Mouse (Mus musculus): ENCODE data around the gene Tomm5. TPM values are rescaled to one million over a fixed set of nuclear protein-coding genes. Genes with fewer than 3 reads are reported as not detected.
"Not testable (repeated sequence)": the region's sequence is repeated elsewhere in the genome, so short reads cannot be mapped to it uniquely, and the experiment has no call there.

Gene Tomm5
- polyA plus RNA-seq, 1 experiment from 2014 or later: 151 TPM

DNA sequence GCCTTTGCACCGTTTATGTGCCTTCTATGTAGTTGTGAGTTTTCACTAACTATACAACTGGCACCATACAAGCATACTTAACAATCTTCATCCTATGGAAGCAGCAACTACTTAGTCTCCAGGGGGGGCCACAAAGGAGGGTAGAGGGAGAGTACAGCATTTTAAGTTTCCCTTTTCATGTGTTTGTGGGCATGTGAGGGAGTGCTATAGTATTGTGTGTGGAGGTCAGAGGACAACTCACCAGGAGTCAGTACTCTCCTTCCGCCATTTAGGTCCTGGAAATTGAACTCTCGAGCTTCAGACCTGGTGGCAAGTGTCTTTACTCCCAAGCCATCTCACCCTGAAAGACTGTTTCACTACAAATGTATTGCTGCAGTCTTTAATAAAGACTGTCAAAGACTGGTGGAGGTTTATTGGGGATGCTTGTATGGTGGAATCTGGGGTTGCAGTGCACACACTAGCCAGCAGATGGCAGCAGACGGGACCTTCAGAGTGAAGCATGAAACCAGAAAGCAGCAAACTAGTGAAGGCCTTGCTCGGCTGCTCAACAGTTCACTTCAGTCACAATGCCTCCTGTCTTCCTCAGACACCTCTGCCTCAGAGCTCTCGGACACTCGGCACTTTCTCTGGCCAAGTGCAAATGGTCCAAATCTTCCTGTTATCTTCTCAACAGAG, 10.6 kb downstream of the Tomm5 start:
- ATAC-seq (no peak), DNase-seq (ENCODE audit: low spot score) (peak; percentile 72)
- WGBS: 25% methylated on average over 7 of the region's 7 CpGs
- H3K9me3 ChIP-seq (ENCODE audit: low read length): no peaks in the 10 kb centered on the region
- H3K4me1 ChIP-seq (ENCODE audit: insufficient read depth, low read depth, low read length): no peaks in the 10 kb centered on the region
- H3K27ac ChIP-seq (ENCODE audit: low read length): no peak overlapping the region
- no peak overlapping the region for H3K4me2 ChIP-seq (replicated peaks; ENCODE audit: low read depth, low read length)
- H3K4me3 ChIP-seq (ENCODE audit: low read depth, low read length): no peak overlapping the region
- H3K36me3 ChIP-seq (ENCODE audit: insufficient read depth, low read length): no peaks in the 10 kb centered on the region
- H3K9ac ChIP-seq (replicated peaks; ENCODE audit: low read depth): no peak overlapping the region
- TF ChIP-seq EP300 (IDR thresholded peaks at IDR 0.05) (no peak), CTCF (IDR thresholded peaks at IDR 0.05) (peak; percentile 93)
- H3K27me3 ChIP-seq (replicated peaks; ENCODE audit: insufficient read depth, low read length): no peaks in the 10 kb centered on the region

DNA sequence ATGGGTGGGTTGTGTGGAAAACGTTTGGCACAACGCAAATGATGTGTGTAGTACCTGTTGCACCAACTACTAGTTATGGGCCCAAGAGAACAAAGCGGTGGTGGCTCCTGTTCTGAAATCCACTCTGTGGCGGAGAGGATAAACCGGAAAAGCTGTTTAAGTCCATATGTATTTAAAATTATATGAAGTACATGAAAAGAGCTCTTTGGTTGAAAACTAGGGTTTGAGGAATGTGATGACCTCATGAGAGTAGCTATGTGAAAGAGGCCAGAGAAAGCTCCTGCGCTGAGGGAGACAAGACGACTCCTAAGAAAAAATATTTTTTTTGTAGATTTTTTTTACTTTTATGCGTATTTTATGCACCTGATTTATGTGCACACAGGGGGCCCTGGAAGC, 23.0 kb downstream of the Tomm5 start:
- H3K9ac ChIP-seq (replicated peaks; ENCODE audit: low read depth): no peak overlapping the region
- no peaks in the 10 kb centered on the region for H3K9me3 ChIP-seq (ENCODE audit: low read length)
- peak; percentile 36 for ATAC-seq
- H3K27me3 ChIP-seq (replicated peaks; ENCODE audit: insufficient read depth, low read length): no peaks in the 10 kb centered on the region
- peak overlapping the region; percentile 76 for H3K4me3 ChIP-seq (ENCODE audit: low read depth, low read length)
- TF ChIP-seq EP300 (IDR thresholded peaks at IDR 0.05): no peak
- no peak for TF ChIP-seq CTCF (IDR thresholded peaks at IDR 0.05)
- 26% methylated on average over 8 of the region's 8 CpGs for WGBS
- no peaks in the 10 kb centered on the region for H3K36me3 ChIP-seq (ENCODE audit: insufficient read depth, low read length)
- peak; percentile 72 for DNase-seq (ENCODE audit: low spot score)
- no peaks in the 10 kb centered on the region; the same call in 1 of the 2 replicates for H3K4me1 ChIP-seq (ENCODE audit: insufficient read depth, low read depth, low read length)
- peak overlapping the region; percentile 20; the same call in 1 of the 2 replicates for H3K27ac ChIP-seq (ENCODE audit: low read length)
- H3K4me2 ChIP-seq (replicated peaks; ENCODE audit: low read depth, low read length): peak overlapping the region; percentile 99

DNA sequence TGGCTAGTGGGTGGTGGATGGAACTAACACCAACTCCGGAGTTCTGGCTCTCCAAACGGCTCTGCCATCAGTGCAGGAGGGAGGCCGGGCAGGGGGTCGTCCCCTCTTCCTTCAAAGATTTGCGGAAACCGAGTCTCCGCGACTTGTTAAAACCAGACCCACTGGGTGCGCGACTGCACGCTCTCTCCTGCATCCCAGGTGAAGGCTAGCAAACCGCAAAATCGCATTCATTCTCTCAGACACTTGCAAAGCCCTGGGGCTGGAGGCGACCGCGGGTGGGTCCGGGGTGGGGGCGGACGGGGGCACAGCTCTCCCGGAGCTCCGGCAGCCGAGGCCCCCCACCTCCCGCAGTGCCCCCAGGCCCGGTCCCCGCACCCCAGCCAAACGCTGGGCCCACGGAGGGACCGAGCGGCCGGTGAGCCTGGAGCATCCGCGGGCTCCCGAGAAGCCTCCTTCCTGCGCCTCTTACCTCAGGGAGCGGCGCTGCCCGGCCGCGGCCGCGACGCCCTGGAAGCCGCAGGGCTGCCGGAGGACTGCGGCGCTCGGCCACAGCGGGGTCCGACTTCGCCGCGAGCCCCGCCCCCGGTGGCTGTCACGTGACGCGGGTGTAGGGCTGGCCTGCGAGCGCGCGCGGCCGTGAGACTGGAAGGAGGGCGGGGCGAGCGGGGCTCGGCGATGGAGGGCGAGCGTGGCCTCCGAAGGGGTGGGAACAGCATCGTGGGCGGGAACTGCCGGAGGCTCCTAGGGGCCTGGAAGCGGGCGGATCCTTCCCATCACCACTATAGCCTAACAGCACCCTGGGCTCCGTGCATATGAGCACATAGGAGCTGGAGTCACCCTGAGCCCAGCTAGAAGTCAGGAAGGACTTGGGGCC, 23.7 kb downstream of the Tomm5 start, which contains the start of gene Fbxo10:
Gene Fbxo10, minus strand, starts transcription at position 584 of the 874 bp plus-strand sequence.
- no peaks in the 10 kb centered on the region for H3K36me3 ChIP-seq (ENCODE audit: insufficient read depth, low read length)
- peak within 1 kb of the TSS; percentile 99 for H3K4me2 ChIP-seq (replicated peaks; ENCODE audit: low read depth, low read length)
- peak within 1 kb of the TSS; percentile 74 for H3K9ac ChIP-seq (replicated peaks; ENCODE audit: low read depth)
- under 1% methylated on average over 68 of the region's 77 CpGs for WGBS
- no peaks in the 10 kb centered on the region for H3K27me3 ChIP-seq (replicated peaks; ENCODE audit: insufficient read depth, low read length)
- no peaks in the 10 kb centered on the region; the same call in 1 of the 2 replicates for H3K4me1 ChIP-seq (ENCODE audit: insufficient read depth, low read depth, low read length)
- TF ChIP-seq CTCF (IDR thresholded peaks at IDR 0.05) (no peak), EP300 (IDR thresholded peaks at IDR 0.05) (no peak)
- peak within 1 kb of the TSS; percentile 76 for H3K4me3 ChIP-seq (ENCODE audit: low read depth, low read length)
- H3K9me3 ChIP-seq (ENCODE audit: low read length): no peaks in the 10 kb centered on the region
- peak within 1 kb of the TSS; percentile 74 for H3K27ac ChIP-seq (ENCODE audit: low read length)
- peak; percentile 97 for ATAC-seq
- DNase-seq (ENCODE audit: low spot score): peak; percentile 98

DNA sequence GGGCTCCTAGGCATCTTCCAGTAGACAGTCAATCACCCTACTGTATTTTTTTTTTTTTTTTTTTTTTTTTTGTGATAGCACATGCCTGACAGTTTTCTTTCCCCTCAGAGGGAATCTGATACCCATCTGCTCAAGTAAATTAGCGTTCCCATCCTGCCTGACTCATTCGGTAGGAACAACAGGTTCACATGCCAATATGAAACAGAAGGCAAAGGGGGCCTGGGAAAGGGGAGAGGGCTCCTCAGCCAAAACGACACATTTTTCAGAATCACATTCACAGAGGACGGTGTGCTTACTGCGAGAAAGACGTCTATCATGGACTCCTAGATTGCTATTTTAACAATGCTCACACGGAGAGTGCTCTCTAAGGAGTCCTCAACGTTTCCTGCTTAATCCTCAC, 24.4 kb downstream of the Tomm5 start:
- WGBS: 5% methylated on average over 8 of the region's 8 CpGs
- H3K27ac ChIP-seq (ENCODE audit: low read length): no peak overlapping the region

DNA sequence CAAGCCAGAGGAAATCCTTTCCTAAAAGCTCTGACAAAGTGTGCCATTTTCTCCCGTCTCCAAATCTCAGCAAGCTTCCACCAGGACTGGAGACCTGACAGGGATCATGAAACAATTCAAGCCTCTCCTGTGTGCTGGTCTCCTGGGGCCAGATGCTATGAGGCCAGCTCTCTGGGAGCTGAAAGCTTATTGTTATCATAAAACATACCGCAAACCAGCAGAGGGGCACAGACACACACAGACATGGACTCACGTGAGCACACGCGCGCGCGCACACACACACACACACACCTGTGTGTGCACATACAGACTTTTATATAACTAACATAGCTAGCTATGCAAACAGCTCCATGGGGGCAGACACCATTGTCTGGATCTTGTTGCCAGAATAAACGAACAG, 25.0 kb downstream of the Tomm5 start:
- H3K27me3 ChIP-seq (replicated peaks; ENCODE audit: insufficient read depth, low read length): no peaks in the 10 kb centered on the region
- DNase-seq (ENCODE audit: low spot score): no peak
- H3K27ac ChIP-seq (ENCODE audit: low read length): no peak overlapping the region
- no peak overlapping the region for H3K4me2 ChIP-seq (replicated peaks; ENCODE audit: low read depth, low read length)
- no peaks in the 10 kb centered on the region for H3K36me3 ChIP-seq (ENCODE audit: insufficient read depth, low read length)
- TF ChIP-seq CTCF (IDR thresholded peaks at IDR 0.05) (no peak), EP300 (IDR thresholded peaks at IDR 0.05) (no peak)
- no peaks in the 10 kb centered on the region for H3K9me3 ChIP-seq (ENCODE audit: low read length)
- no peak for ATAC-seq
- 75% methylated on average over 9 of the region's 9 CpGs for WGBS
- H3K9ac ChIP-seq (replicated peaks; ENCODE audit: low read depth): no peak overlapping the region
- H3K4me3 ChIP-seq (ENCODE audit: low read depth, low read length): no peak overlapping the region
- H3K4me1 ChIP-seq (ENCODE audit: insufficient read depth, low read depth, low read length): no peaks in the 10 kb centered on the region; the same call in 1 of the 2 replicates

More for the DNA sequence above, 24.4 kb downstream of the Tomm5 start:
- H3K27me3 ChIP-seq (replicated peaks; ENCODE audit: insufficient read depth, low read length): no peaks in the 10 kb centered on the region
- DNase-seq (ENCODE audit: low spot score): peak; percentile 10
- H3K4me2 ChIP-seq (replicated peaks; ENCODE audit: low read depth, low read length): peak overlapping the region; percentile 99
- no peaks in the 10 kb centered on the region; the same call in 1 of the 2 replicates for H3K4me1 ChIP-seq (ENCODE audit: insufficient read depth, low read depth, low read length)
- no peaks in the 10 kb centered on the region for H3K9me3 ChIP-seq (ENCODE audit: low read length)
- no peaks in the 10 kb centered on the region for H3K36me3 ChIP-seq (ENCODE audit: insufficient read depth, low read length)
- TF ChIP-seq CTCF (IDR thresholded peaks at IDR 0.05): no peak
- no peak for TF ChIP-seq EP300 (IDR thresholded peaks at IDR 0.05)
- H3K4me3 ChIP-seq (ENCODE audit: low read depth, low read length): peak overlapping the region; percentile 76
- ATAC-seq: no peak
- peak overlapping the region; percentile 74; the same call in 1 of the 2 replicates for H3K9ac ChIP-seq (replicated peaks; ENCODE audit: low read depth)

DNA sequence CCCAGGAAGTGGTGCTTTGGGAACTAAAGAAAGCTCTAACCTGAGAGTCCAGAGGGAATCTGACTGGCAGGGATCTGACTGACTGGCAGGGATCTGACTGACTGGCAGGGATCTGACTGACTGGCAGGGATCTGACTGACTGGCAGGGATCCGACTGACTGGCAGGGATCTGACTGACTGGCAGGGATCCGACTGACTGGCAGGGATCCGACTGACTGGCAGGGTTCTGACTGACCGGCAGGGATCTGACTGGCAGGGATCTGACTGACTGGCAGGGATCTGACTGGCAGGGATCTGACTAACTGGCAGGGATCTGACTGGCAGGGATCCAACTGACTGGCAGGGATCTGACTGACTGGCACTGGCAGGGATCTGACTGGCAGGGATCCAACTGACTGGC, 26.9 kb downstream of the Tomm5 start:
- not testable (repeated sequence) for DNase-seq (ENCODE audit: low spot score); H3K4me2 ChIP-seq (replicated peaks; ENCODE audit: low read depth, low read length); H3K4me3 ChIP-seq (ENCODE audit: low read depth, low read length); H3K4me1 ChIP-seq (ENCODE audit: insufficient read depth, low read depth, low read length); H3K9me3 ChIP-seq (ENCODE audit: low read length); H3K27ac ChIP-seq (ENCODE audit: low read length); ATAC-seq; H3K27me3 ChIP-seq (replicated peaks; ENCODE audit: insufficient read depth, low read length); H3K36me3 ChIP-seq (ENCODE audit: insufficient read depth, low read length); H3K9ac ChIP-seq (replicated peaks; ENCODE audit: low read depth)
- 83% methylated on average over 3 of the region's 4 CpGs for WGBS
